Mouse (Mus musculus): ENCODE measurements around the gene Tmem116. TPM values are rescaled to one million over a fixed set of nuclear protein-coding genes. Genes with fewer than 3 reads are reported as not detected.
"Not testable (repeated sequence)": the region's sequence is repeated elsewhere in the genome, so short reads cannot be mapped to it uniquely, and the experiment has no call there.

Tmem116 gene
- polyA plus RNA-seq, 1 experiment from 2014 or later = 1.9 TPM

GRCm38 (mm10) chr5:121519758-121520157, 68.1 kb downstream of the Tmem116 start:
- peaks cover 18% of the 10 kb centered on the region for H3K36me3 ChIP-seq (replicated peaks)
- 97% methylated on average over 11 of the region's 17 CpGs for WGBS
- not testable (repeated sequence) for H3K4me2 ChIP-seq; H3K27ac ChIP-seq; H3K27me3 ChIP-seq (replicated peaks); H3K9ac ChIP-seq; ATAC-seq (replicated peaks); H3K9me3 ChIP-seq; H3K4me3 ChIP-seq; H3K4me1 ChIP-seq

GRCm38 (mm10) chr5:121525774-121526450, 74.2 kb downstream of the Tmem116 start:
- 85% methylated on average over 14 of the region's 14 CpGs for WGBS
- H3K4me2 ChIP-seq = no peak overlapping the region
- H3K4me3 ChIP-seq = no peak overlapping the region
- H3K36me3 ChIP-seq (replicated peaks) = peaks cover 43% of the 10 kb centered on the region
- H3K4me1 ChIP-seq = no peaks in the 10 kb centered on the region
- H3K9me3 ChIP-seq = no peaks in the 10 kb centered on the region
- no peak overlapping the region for H3K9ac ChIP-seq
- no peak for ATAC-seq (replicated peaks)
- H3K27ac ChIP-seq = no peak overlapping the region
- no peaks in the 10 kb centered on the region for H3K27me3 ChIP-seq (replicated peaks)

GRCm38 (mm10) chr5:121526526-121526925, 74.8 kb downstream of the Tmem116 start:
- 91% methylated on average over 7 of the region's 7 CpGs for WGBS
- Histone ChIP-seq H3K9me3 (no peaks in the 10 kb centered on the region), H3K36me3 (replicated peaks) (peaks cover 43% of the 10 kb centered on the region), H3K4me2 (no peak overlapping the region), H3K4me3 (no peak overlapping the region), H3K27ac (no peak overlapping the region), H3K4me1 (no peaks in the 10 kb centered on the region), H3K27me3 (replicated peaks) (no peaks in the 10 kb centered on the region), H3K9ac (no peak overlapping the region)
- ATAC-seq (replicated peaks) = no peak

- no peak for ATAC-seq (replicated peaks)
- no peaks in the 10 kb centered on the region for H3K27me3 ChIP-seq (replicated peaks)
- no peak overlapping the region for H3K9ac ChIP-seq
- peaks cover 46% of the 10 kb centered on the region for H3K36me3 ChIP-seq (replicated peaks)
- H3K27ac ChIP-seq = no peak overlapping the region
- no peaks in the 10 kb centered on the region for H3K9me3 ChIP-seq
- no peak overlapping the region for H3K4me2 ChIP-seq
- H3K4me1 ChIP-seq = no peaks in the 10 kb centered on the region
- H3K4me3 ChIP-seq = no peak overlapping the region
- WGBS = 89% methylated on average over 8 of the region's 8 CpGs
Observed at GRCm38 (mm10) chr5:121526961-121527360, 75.3 kb downstream of the Tmem116 start.

- Histone ChIP-seq H3K4me1 (no peaks in the 10 kb centered on the region; the same call in 1 of the 2 replicates), H3K36me3 (replicated peaks) (peaks cover 48% of the 10 kb centered on the region), H3K9ac (no peak overlapping the region), H3K9me3 (no peaks in the 10 kb centered on the region), H3K4me3 (no peak overlapping the region), H3K27me3 (replicated peaks) (no peaks in the 10 kb centered on the region), H3K4me2 (no peak overlapping the region), H3K27ac (no peak overlapping the region)
- no peak for ATAC-seq (replicated peaks)
- WGBS = 94% methylated on average over 5 of the region's 5 CpGs
Observed at GRCm38 (mm10) chr5:121534521-121534920, 82.8 kb downstream of the Tmem116 start.

- H3K9ac ChIP-seq = no peak overlapping the region
- no peaks in the 10 kb centered on the region; the same call in 1 of the 2 replicates for H3K4me1 ChIP-seq
- 93% methylated on average over 3 of the region's 3 CpGs for WGBS
Observed at GRCm38 (mm10) chr5:121535116-121535515, 83.4 kb downstream of the Tmem116 start.

GRCm38 (mm10) chr5:121536921-121537555, 85.3 kb downstream of the Tmem116 start:
- H3K4me2 ChIP-seq = no peak overlapping the region
- H3K9me3 ChIP-seq = no peaks in the 10 kb centered on the region
- H3K4me1 ChIP-seq = peaks cover under 1% of the 10 kb centered on the region
- no peaks in the 10 kb centered on the region for H3K27me3 ChIP-seq (replicated peaks)
- no peak overlapping the region for H3K4me3 ChIP-seq
- peaks cover 37% of the 10 kb centered on the region for H3K36me3 ChIP-seq (replicated peaks)
- no peak overlapping the region for H3K9ac ChIP-seq
- no peak overlapping the region for H3K27ac ChIP-seq
- WGBS = 60% methylated on average over 7 of the region's 7 CpGs
- no peak for ATAC-seq (replicated peaks)

More at GRCm38 (mm10) chr5:121535116-121535515, 83.4 kb downstream of the Tmem116 start:
- Histone ChIP-seq H3K27me3 (replicated peaks) (no peaks in the 10 kb centered on the region), H3K36me3 (replicated peaks) (peaks cover 48% of the 10 kb centered on the region), H3K27ac (no peak overlapping the region), H3K4me2 (no peak overlapping the region), H3K9me3 (no peaks in the 10 kb centered on the region), H3K4me3 (no peak overlapping the region)
- no peak for ATAC-seq (replicated peaks)

- 79% methylated on average over 2 of the region's 2 CpGs for WGBS
- Histone ChIP-seq H3K9ac (no peak overlapping the region), H3K4me3 (no peak overlapping the region), H3K4me2 (no peak overlapping the region), H3K27ac (no peak overlapping the region), H3K36me3 (replicated peaks) (peaks cover 31% of the 10 kb centered on the region), H3K9me3 (no peaks in the 10 kb centered on the region), H3K27me3 (replicated peaks) (no peaks in the 10 kb centered on the region), H3K4me1 (peaks cover 6% of the 10 kb centered on the region)
- ATAC-seq (replicated peaks) = no peak
Observed at GRCm38 (mm10) chr5:121537588-121537987, 85.9 kb downstream of the Tmem116 start.

GRCm38 (mm10) chr5:121540066-121540465, 88.4 kb downstream of the Tmem116 start:
- H3K9ac ChIP-seq = no peak overlapping the region
- H3K9me3 ChIP-seq = no peaks in the 10 kb centered on the region
- no peaks in the 10 kb centered on the region for H3K27me3 ChIP-seq (replicated peaks)
- no peak for ATAC-seq (replicated peaks)
- H3K4me2 ChIP-seq = no peak overlapping the region
- H3K27ac ChIP-seq = no peak overlapping the region
- no peak overlapping the region for H3K4me3 ChIP-seq
- WGBS = 90% methylated on average over 5 of the region's 5 CpGs
- H3K4me1 ChIP-seq = peaks cover 28% of the 10 kb centered on the region
- peaks cover 12% of the 10 kb centered on the region; the same call in 1 of the 2 replicates for H3K36me3 ChIP-seq (replicated peaks)

- H3K27ac ChIP-seq = no peak overlapping the region
- no peak overlapping the region for H3K4me2 ChIP-seq
- H3K4me3 ChIP-seq = no peak overlapping the region
- H3K9me3 ChIP-seq = no peaks in the 10 kb centered on the region
- peaks cover 29% of the 10 kb centered on the region for H3K4me1 ChIP-seq
- no peaks in the 10 kb centered on the region for H3K27me3 ChIP-seq (replicated peaks)
- 87% methylated on average over 7 of the region's 7 CpGs for WGBS
- peaks cover under 1% of the 10 kb centered on the region; the same call in 1 of the 2 replicates for H3K36me3 ChIP-seq (replicated peaks)
- no peak overlapping the region for H3K9ac ChIP-seq
- no peak for ATAC-seq (replicated peaks)
Observed at GRCm38 (mm10) chr5:121541235-121541634, 89.5 kb downstream of the Tmem116 start.

GRCm38 (mm10) chr5:121543370-121543769, 91.7 kb downstream of the Tmem116 start:
- H3K27ac ChIP-seq = no peak overlapping the region
- H3K4me2 ChIP-seq = no peak overlapping the region
- H3K36me3 ChIP-seq (replicated peaks) = no peaks in the 10 kb centered on the region
- H3K4me3 ChIP-seq = no peak overlapping the region
- WGBS = 79% methylated on average over 3 of the region's 3 CpGs
- no peak for ATAC-seq (replicated peaks)
- H3K9me3 ChIP-seq = no peaks in the 10 kb centered on the region
- no peak overlapping the region for H3K9ac ChIP-seq
- H3K27me3 ChIP-seq (replicated peaks) = no peaks in the 10 kb centered on the region
- H3K4me1 ChIP-seq = peaks cover 38% of the 10 kb centered on the region

GRCm38 (mm10) chr5:121544910-121545792, 93.5 kb downstream of the Tmem116 start, which contains the start of the genes Adam1a and Gm42878:
Adam1a (minus strand) TSS chr5:121545482.
Gm42878 (minus strand) TSS chr5:121545482.
- peak; percentile 69 for ATAC-seq (replicated peaks)
- H3K27me3 ChIP-seq (replicated peaks) = no peaks in the 10 kb centered on the region
- peaks cover 38% of the 10 kb centered on the region for H3K4me1 ChIP-seq
- whole genome bisulfite sequencing = under 1% methylated on average over 79 of the region's 97 CpGs
- H3K4me2 ChIP-seq = peak within 1 kb of the TSS; percentile 63
- peak within 1 kb of the TSS; percentile 75 for H3K4me3 ChIP-seq
- H3K36me3 ChIP-seq (replicated peaks) = no peaks in the 10 kb centered on the region
- peak within 1 kb of the TSS; percentile 92 for H3K9ac ChIP-seq
- H3K9me3 ChIP-seq = no peaks in the 10 kb centered on the region
- peak within 1 kb of the TSS; percentile 98 for H3K27ac ChIP-seq

Measured in midbrain, embryonic 15.5 days (tissue).